Mouse (Mus musculus): Measurements from ENCODE around the gene Ice2. TPM values are rescaled to one million over a fixed set of nuclear protein-coding genes. Genes with fewer than 3 reads are reported as not detected.

The Ice2 gene
- polyA plus RNA-seq, 1 experiment = 8.0 TPM

GRCm38 (mm10) chr9:69458982-69459381, 61.3 kb downstream of the Ice2 start:
- no peak for DNase-seq (ENCODE audit: low spot score)

DNA sequence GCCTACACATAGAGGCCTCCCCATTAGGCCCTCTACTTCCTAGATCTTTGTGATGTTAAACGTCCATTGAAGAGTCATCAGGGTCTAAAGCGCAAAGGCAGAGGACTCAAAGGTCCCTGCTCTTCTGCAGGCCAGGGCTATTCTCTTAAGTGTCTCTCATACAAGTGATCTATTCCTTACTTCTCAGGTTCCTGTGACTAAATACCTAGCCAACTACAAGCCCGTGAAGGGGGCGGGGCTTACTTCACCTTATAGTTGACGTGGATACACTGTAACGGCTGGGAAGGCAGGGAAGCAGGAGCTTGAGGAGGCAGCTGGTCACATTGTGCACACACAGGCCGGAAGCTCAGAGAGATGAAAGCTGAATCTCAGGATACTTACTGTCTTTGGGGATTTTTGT, 62.2 kb downstream of the Ice2 start:
- DNase-seq (ENCODE audit: low spot score) = no peak

DNA sequence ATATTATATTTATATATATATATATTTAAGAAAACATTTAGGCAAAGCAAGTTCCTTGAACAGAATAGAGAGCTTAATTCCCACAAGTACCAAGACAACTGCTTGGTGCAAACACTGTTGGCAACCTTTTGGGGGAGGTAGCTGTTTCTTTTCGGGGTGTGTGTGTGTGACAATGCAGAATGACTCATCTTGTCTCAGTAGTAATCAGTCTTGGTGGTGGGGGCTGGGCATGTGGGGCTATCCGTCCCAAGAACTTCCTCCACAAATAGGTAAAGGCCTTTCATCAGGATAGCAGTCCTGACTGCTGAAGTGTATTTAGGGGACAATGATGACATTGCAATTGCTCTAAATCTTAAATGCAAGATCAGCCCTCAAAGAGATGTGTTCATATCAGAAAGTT, 65.3 kb downstream of the Ice2 start:
- DNase-seq (ENCODE audit: low spot score) = no peak

DNA sequence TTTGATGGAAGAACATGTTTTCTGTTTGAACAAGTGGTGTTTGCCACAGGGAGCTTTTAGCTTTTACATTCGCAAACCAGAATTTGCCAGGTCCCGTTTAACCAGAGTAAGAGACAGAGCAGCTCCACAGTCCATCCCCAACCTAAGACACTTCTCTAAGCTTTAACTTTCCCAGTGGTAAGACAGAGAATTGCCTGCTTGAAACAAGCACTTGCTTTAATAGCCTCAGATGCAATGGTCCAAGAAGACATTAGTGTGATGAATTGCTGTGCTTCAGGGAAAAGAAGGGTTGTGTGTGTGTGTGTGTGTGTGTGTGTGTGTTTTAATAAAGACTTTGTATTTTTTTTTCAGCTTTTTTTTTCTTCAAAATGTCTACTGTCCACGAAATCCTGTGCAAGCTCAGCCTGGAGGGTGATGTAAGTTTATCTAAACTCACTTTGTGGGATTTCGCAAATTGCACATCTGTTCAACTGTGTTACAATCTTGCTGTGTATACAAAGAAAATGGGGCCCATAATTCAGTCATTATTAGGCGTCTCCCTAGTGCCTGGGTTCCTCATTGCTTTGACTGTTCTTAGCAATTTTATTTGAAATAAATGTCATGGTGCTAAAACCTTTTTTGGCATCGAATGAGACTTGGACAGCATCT, 66.5 kb downstream of the Ice2 start:
- no peak for DNase-seq (ENCODE audit: low spot score)

DNA sequence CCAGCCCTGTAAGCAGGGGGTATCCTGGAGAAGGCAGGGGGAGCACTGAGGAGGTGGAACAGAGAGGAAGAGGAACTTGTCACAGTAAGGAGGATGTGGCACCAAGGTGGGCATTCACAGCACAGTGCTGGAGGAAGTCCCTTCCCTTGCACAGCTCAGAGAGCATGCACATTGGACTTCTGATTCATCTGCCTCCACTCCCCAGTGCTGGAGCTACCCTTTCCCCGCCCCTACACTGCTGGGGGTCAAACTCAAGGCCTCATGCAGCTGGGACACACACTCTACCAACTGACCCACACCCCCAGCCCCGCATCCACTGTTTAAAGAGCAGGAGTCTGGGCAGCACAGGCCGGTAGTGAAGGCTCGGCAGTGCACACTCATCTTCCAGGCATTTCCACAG, 68.4 kb downstream of the Ice2 start:
- no peak for DNase-seq (ENCODE audit: low spot score)

DNA sequence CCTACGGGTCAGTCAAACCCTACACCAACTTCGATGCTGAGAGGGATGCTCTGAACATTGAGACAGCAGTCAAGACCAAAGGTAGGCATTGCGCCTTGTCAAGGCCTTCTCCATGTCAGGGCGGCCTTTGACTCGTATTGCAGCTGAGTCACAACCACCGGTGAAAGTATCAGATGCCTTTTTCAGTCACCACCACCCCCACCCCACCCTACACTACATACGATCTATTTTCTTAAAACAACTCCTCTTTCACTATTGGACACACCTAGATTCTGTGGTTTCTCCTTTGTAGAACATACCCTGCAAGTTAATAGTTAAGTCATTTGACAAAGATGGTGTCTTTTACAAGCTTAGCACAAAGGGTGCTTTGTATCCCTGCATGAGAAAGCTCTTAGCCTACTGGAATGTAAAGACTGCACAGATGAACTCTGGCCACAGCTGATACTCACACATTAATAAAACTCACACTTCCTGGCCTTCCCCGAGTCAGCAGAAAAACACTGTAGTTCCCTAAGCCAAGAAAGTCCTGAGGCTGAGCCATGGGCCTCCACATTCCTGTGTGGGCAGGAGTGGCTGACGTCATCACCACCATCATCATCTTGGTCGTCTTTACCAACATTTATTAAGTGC, 69.7 kb downstream of the Ice2 start:
- no peak for DNase-seq (ENCODE audit: low spot score)

- no peak for DNase-seq (ENCODE audit: low spot score)
These were observed 71.3 kb downstream of the Ice2 start for GRCm38 (mm10) chr9:69468991-69469390.

- DNase-seq (ENCODE audit: low spot score) = no peak
These were observed 72.7 kb downstream of the Ice2 start for GRCm38 (mm10) chr9:69470362-69470761.

- DNase-seq (ENCODE audit: low spot score) = no peak
These were observed 73.2 kb downstream of the Ice2 start for GRCm38 (mm10) chr9:69470921-69471320.

DNA sequence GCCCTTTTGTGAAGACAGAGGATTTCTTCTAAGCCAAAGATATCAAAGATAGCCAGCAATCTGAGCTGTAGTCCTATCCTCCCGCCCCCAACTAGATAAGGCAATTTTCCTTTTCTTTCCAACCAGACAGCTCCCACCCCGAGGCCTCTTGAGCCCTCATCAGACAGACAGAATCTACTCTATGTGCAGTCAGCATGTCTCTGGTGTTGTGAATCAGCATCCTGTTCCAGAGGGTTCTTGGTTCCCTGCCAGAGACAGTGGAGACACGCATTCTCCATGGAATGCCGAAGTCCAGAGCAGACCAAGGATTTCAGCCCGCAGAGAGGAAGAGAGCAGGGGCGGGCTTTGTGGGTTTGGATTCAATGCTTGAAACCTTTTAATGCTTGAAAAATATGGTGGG, 75.0 kb downstream of the Ice2 start:
- DNase-seq (ENCODE audit: low spot score) = no peak

GRCm38 (mm10) chr9:69475873-69476272, 78.2 kb downstream of the Ice2 start:
- DNase-seq (ENCODE audit: low spot score) = no peak

- no peak for DNase-seq (ENCODE audit: low spot score)
These were observed 79.6 kb downstream of the Ice2 start for GRCm38 (mm10) chr9:69477195-69477823.

GRCm38 (mm10) chr9:69477824-69478222, 80.1 kb downstream of the Ice2 start:
- no peak for DNase-seq (ENCODE audit: low spot score)

DNA sequence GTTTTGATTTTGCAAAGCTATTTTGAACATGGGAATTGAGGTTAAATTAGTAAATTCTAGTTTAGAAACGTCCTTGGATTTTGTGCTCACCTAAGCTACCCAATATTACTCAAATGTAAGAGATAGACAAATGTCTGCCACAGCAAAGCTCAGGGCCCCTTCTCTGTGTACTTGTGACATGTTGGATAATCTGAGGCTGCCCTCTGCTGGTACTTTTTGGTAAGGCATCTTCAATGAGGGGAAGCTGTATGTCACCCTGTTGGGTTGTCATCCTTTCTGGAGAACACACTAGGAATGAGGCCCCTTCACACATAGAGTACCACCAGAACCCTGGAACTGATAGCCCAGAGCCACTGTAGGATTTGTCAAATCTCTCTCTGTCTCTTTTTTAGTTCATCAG, 82.6 kb downstream of the Ice2 start:
- DNase-seq (ENCODE audit: low spot score) = no peak

Other genes starting within 250 kb of the Ice2 start
- 536 and 671 TPM in 2 replicates for gene Anxa2, start 55.7 kb downstream of the Ice2 start, polyA plus RNA-seq (2012; rRNA removed)